Mouse (Mus musculus) stomach, adult 2 months (tissue): Measurements from ENCODE around the gene Cdk11b. TPM values are rescaled to one million over a fixed set of nuclear protein-coding genes. Genes with fewer than 3 reads are reported as not detected.

ENCODE experiments used
- polyA plus RNA-seq: library from polyadenylated mRNA; depleted of rRNA; stranded (reverse); fragments of >200 nt; gene quantifications from 2 replicates; pipeline ENCODE4 v1.2.3, GENCODE M21; 2012; rRNA removed

Gene Cdk11b
- 9.0 and 10.2 TPM in 2 replicates for polyA plus RNA-seq

GRCm38 (mm10) chr4:155624338-155625291, at the start of gene Cdk11b:
Gene Cdk11b (plus strand): TSS chr4:155624854.

GRCm38 (mm10) chr4:155601091-155601996, 23.3 kb upstream of the Cdk11b start, which contains the start of gene Slc35e2:
Gene Slc35e2 (plus strand): TSS chr4:155601416.

GRCm38 (mm10) chr4:155645308-155645707, 20.7 kb downstream of the Cdk11b start, which contains the start of gene Gm10563:
Gene Gm10563 (minus strand): TSS chr4:155645408.

GRCm38 (mm10) chr4:155653086-155653450, 28.4 kb downstream of the Cdk11b start, which contains the start of gene Mmp23:
Gene Mmp23 (minus strand): TSS chr4:155653384.

GRCm38 (mm10) chr4:155668689-155669597, 44.3 kb downstream of the Cdk11b start, which contains the start of gene Mib2:
Gene Mib2 (minus strand): TSS chr4:155669198.

GRCm38 (mm10) chr4:155694111-155694481, 69.4 kb downstream of the Cdk11b start, which contains the start of gene Fndc10:
Gene Fndc10 (plus strand): TSS chr4:155694342.

Other genes with a start within 250 kb of the Cdk11b start
- gene Gabrd, start 226.7 kb upstream of the Cdk11b start, polyA plus RNA-seq = 0.05 and 0.13 TPM in 2 replicates
- gene Cfap74, start 215.7 kb upstream of the Cdk11b start, polyA plus RNA-seq = 0.13 and 0.15 TPM in 2 replicates
- gene Tmem52, start 155.7 kb upstream of the Cdk11b start, polyA plus RNA-seq = 3.5 and 4.1 TPM in 2 replicates
- gene Gnb1, start 133.5 kb upstream of the Cdk11b start, polyA plus RNA-seq = 252 and 264 TPM in 2 replicates
- gene Nadk, start 62.5 kb upstream of the Cdk11b start, polyA plus RNA-seq = 85.3 and 86.3 TPM in 2 replicates
- 1.7 and 3.1 TPM in 2 replicates for gene Slc35e2, start 23.4 kb upstream of the Cdk11b start, polyA plus RNA-seq
- not detected in 2 replicates for gene Gm10563, start 20.6 kb downstream of the Cdk11b start, polyA plus RNA-seq
- 18.8 and 26.7 TPM in 2 replicates for gene Mmp23, start 28.5 kb downstream of the Cdk11b start, polyA plus RNA-seq
- gene Mib2, start 44.3 kb downstream of the Cdk11b start, polyA plus RNA-seq = 42.5 and 44.6 TPM in 2 replicates
- gene Fndc10, start 69.5 kb downstream of the Cdk11b start, polyA plus RNA-seq = 16.5 and 25.8 TPM in 2 replicates
- gene Ssu72, start 79.9 kb downstream of the Cdk11b start, polyA plus RNA-seq = 62.7 and 102 TPM in 2 replicates
- 0.37 and 1.4 TPM in 2 replicates for gene Tmem240, start 109.9 kb downstream of the Cdk11b start, polyA plus RNA-seq
- 57.0 and 97.8 TPM in 2 replicates for gene Atad3a, start 136.2 kb downstream of the Cdk11b start, polyA plus RNA-seq
- 11.4 and 13.1 TPM in 2 replicates for gene Vwa1, start 149.8 kb downstream of the Cdk11b start, polyA plus RNA-seq
- gene Tmem88b, start 161.0 kb downstream of the Cdk11b start, polyA plus RNA-seq = 0.18 and 0.28 TPM in 2 replicates
- 0.09 TPM in 1 of 2 replicates, not detected in the other for gene Ankrd65, start 165.6 kb downstream of the Cdk11b start, polyA plus RNA-seq
- 18.2 and 33.5 TPM in 2 replicates for gene Mrpl20, start 178.0 kb downstream of the Cdk11b start, polyA plus RNA-seq
- 18.2 and 22.6 TPM in 2 replicates for gene Ccnl2, start 187.6 kb downstream of the Cdk11b start, polyA plus RNA-seq
- gene Aurkaip1, start 206.4 kb downstream of the Cdk11b start, polyA plus RNA-seq = 106 and 164 TPM in 2 replicates
- gene Mxra8, start 214.8 kb downstream of the Cdk11b start, polyA plus RNA-seq = 106 and 126 TPM in 2 replicates
- gene Dvl1, start 222.5 kb downstream of the Cdk11b start, polyA plus RNA-seq = 102 and 114 TPM in 2 replicates
- gene Tas1r3, start 238.5 kb downstream of the Cdk11b start, polyA plus RNA-seq = 0.33 and 0.81 TPM in 2 replicates
- gene Cptp, start 244.6 kb downstream of the Cdk11b start, polyA plus RNA-seq = 24.9 and 45.1 TPM in 2 replicates
- gene Ints11, start 244.7 kb downstream of the Cdk11b start, polyA plus RNA-seq = 15.0 and 21.4 TPM in 2 replicates